Mouse (Mus musculus): Measurements from ENCODE around the gene Smg8. TPM values are rescaled to one million over a fixed set of nuclear protein-coding genes. Genes with fewer than 3 reads are reported as not detected.
A peak's percentile ranks its signal among the peaks of the same experiment; 100 is the strongest.

Gene Smg8
- total and polyA plus RNA-seq, 3 experiments = 21.5 to 29.4 (median 27.9) TPM

- Histone ChIP-seq H3K79me2 (replicated peaks; ENCODE audit: control insufficient read depth, extremely low read depth, insufficient read depth, poor library complexity, severe bottlenecking) (no peaks in the 10 kb centered on the region), H3K4me1 (ENCODE audit: control insufficient read depth in 1 of 2, insufficient read depth in 2 of 2) (peaks cover 2 to 16% of the 10 kb centered on the region in 2 experiments; a peak in 3 of 4 replicates), H3K36me3 (replicated peaks in 1 of 2; ENCODE audit: control insufficient read depth in 1 of 2, insufficient read depth in 1 of 2, low read length in 1 of 2) (no peaks in the 10 kb centered on the region), H3K27ac (ENCODE audit: insufficient read depth, low read depth) (no peak overlapping the region), H3K9ac (ENCODE audit: insufficient read depth, low read depth) (no peak overlapping the region), H3K4me2 (ENCODE audit: insufficient read depth, low read depth, poor library complexity, severe bottlenecking) (no peak overlapping the region), H3K4me3 (replicated peaks in 1 of 3; ENCODE audit: low read depth in 2 of 3, low read length in 2 of 3, poor library complexity in 1 of 3) (no peak overlapping the region), H3K9me3 (replicated peaks; ENCODE audit: low read length) (no peaks in the 10 kb centered on the region), H3K27me3 (replicated peaks) (no peaks in the 10 kb centered on the region)
- DNase-seq (ENCODE audit: extremely low read depth) = no peak
- TF ChIP-seq EP300 (IDR thresholded peaks at IDR 0.05; ENCODE audit: low read length) (no peak), MXI1 (IDR thresholded peaks at IDR 0.05; ENCODE audit: low read depth, low read length) (no peak), ZC3H11A (IDR thresholded peaks at IDR 0.05; ENCODE audit: low read depth, low read length) (no peak), ZNF384 (IDR thresholded peaks at IDR 0.05; ENCODE audit: low read depth, low read length) (no peak), MAZ (IDR thresholded peaks at IDR 0.05; ENCODE audit: low read depth, low read length) (no peak), TCF12 (IDR thresholded peaks at IDR 0.05; ENCODE audit: low read depth, low read length) (no peak), MEF2A (IDR thresholded peaks at IDR 0.05; ENCODE audit: borderline replicate concordance, low read depth, low read length) (no peak), SIN3A (IDR thresholded peaks at IDR 0.05; ENCODE audit: low read length) (no peak), POLR2AphosphoS2 (IDR thresholded peaks at IDR 0.05; ENCODE audit: low read depth, low read length) (no peak), BHLHE40 (IDR thresholded peaks at IDR 0.05; ENCODE audit: low read depth, low read length) (no peak), JUN (IDR thresholded peaks at IDR 0.05; ENCODE audit: insufficient read depth, low read depth, low read length) (no peak), ELF1 (IDR thresholded peaks at IDR 0.05; ENCODE audit: low read depth, low read length) (no peak), NELFE (IDR thresholded peaks at IDR 0.05; ENCODE audit: low read depth, low read length) (no peak), USF2 (conservative IDR thresholded peaks at IDR 0.05; ENCODE audit: low read depth, low read length) (no peak)
- dilution Hi-C loops (cut with MboI; ENCODE audit: extremely low pct_ligation_motif_present, extremely low pct_unique_long_range_greater_than_20kb, low sequenced_read_pairs) (no loop called here), in situ Hi-C loops (cut with MboI; ENCODE audit: low pct_ligation_motif_present, low pct_unique_long_range_greater_than_20kb, low sequenced_read_pairs) (no loop called here)
Observed at GRCm38 (mm10) chr11:87039307-87039963, 47.1 kb downstream of the Smg8 start.

GRCm38 (mm10) chr11:87036180-87036579, 50.4 kb downstream of the Smg8 start:
- in situ Hi-C loops (cut with MboI; ENCODE audit: low pct_ligation_motif_present, low pct_unique_long_range_greater_than_20kb, low sequenced_read_pairs) = no loop called here
- H3K36me3 ChIP-seq (replicated peaks in 1 of 2; ENCODE audit: control insufficient read depth in 1 of 2, insufficient read depth in 1 of 2, low read length in 1 of 2) = no peaks in the 10 kb centered on the region
- no peaks in the 10 kb centered on the region for H3K79me2 ChIP-seq (replicated peaks; ENCODE audit: control insufficient read depth, extremely low read depth, insufficient read depth, poor library complexity, severe bottlenecking)
- TF ChIP-seq MAZ (IDR thresholded peaks at IDR 0.05; ENCODE audit: low read depth, low read length) = no peak
- TF ChIP-seq ZC3H11A (IDR thresholded peaks at IDR 0.05; ENCODE audit: low read depth, low read length) = no peak
- TF ChIP-seq CTCF (conservative IDR thresholded peaks at IDR 0.05 in 1 of 2, IDR thresholded peaks at IDR 0.05 in 1 of 2; ENCODE audit: low read depth in 2 of 2, low read length in 2 of 2) = peak in 1 of 2 experiments; percentile 58; a peak in 2 of 4 replicates
- TF ChIP-seq ZKSCAN1 (IDR thresholded peaks at IDR 0.05; ENCODE audit: borderline replicate concordance, low read depth, low read length) = no peak
- no peak for TF ChIP-seq HCFC1 (IDR thresholded peaks at IDR 0.05; ENCODE audit: low read depth, low read length)
- TF ChIP-seq SMC3 (IDR thresholded peaks at IDR 0.05; ENCODE audit: low read depth, low read length) = peak; percentile 27
- TF ChIP-seq MEF2A (IDR thresholded peaks at IDR 0.05; ENCODE audit: borderline replicate concordance, low read depth, low read length) = no peak
- TF ChIP-seq KAT2A (IDR thresholded peaks at IDR 0.05; ENCODE audit: insufficient replicate concordance, low read length) = no peak
- TF ChIP-seq POLR2AphosphoS2 (IDR thresholded peaks at IDR 0.05; ENCODE audit: low read depth, low read length) = no peak
- TF ChIP-seq RAD21 (IDR thresholded peaks at IDR 0.05; ENCODE audit: low read depth, low read length) = peak; percentile 41
- H3K27ac ChIP-seq (ENCODE audit: insufficient read depth, low read depth) = no peak overlapping the region
- no peak overlapping the region for H3K4me2 ChIP-seq (ENCODE audit: insufficient read depth, low read depth, poor library complexity, severe bottlenecking)
- H3K4me1 ChIP-seq (ENCODE audit: control insufficient read depth in 1 of 2, insufficient read depth in 2 of 2) = peaks cover 2 to 16% of the 10 kb centered on the region in 2 experiments; a peak in 3 of 4 replicates
- DNase-seq (ENCODE audit: extremely low read depth) = no peak
- no peaks in the 10 kb centered on the region for H3K27me3 ChIP-seq (replicated peaks)
- H3K4me3 ChIP-seq (replicated peaks in 1 of 3; ENCODE audit: low read depth in 2 of 3, low read length in 2 of 3, poor library complexity in 1 of 3) = no peak overlapping the region
- dilution Hi-C loops (cut with MboI; ENCODE audit: extremely low pct_ligation_motif_present, extremely low pct_unique_long_range_greater_than_20kb, low sequenced_read_pairs) = no loop called here
- no peaks in the 10 kb centered on the region for H3K9me3 ChIP-seq (replicated peaks; ENCODE audit: low read length)
- H3K9ac ChIP-seq (ENCODE audit: insufficient read depth, low read depth) = no peak overlapping the region
